Mouse (Mus musculus) heart, embryonic 12.5 days (tissue): Measurements from ENCODE around the gene Tubb4b. TPM values are rescaled to one million over a fixed set of nuclear protein-coding genes. Genes with fewer than 3 reads are reported as not detected.

Experiments used
- ATAC-seq: fragments of 200-750 bp; cut with Nextera tagmentation; 2 replicates; pipeline ENCODE4 v1.8.0; 2017; ENCODE audit warnings: moderate TSS enrichment, moderate library complexity; ENCODE audit not compliant: insufficient number of reproducible peaks, low FRiP score
- H3K27ac ChIP-seq: fragments of 300-500 bp; sonication (generic); 2 replicates; pipeline ENCODE4 v1.5.1; 2016; ENCODE audit warnings: mild to moderate bottlenecking, moderate library complexity; ENCODE audit not compliant: poor library complexity, severe bottlenecking
- H3K27me3 ChIP-seq: fragments of 300-500 bp; sonication (generic); replicated peaks from 2 replicates; pipeline ENCODE4 v1.6.1; 2016; ENCODE audit warnings: mild to moderate bottlenecking, moderate library complexity
- H3K36me3 ChIP-seq: fragments of 300-500 bp; sonication (generic); 2 replicates; pipeline ENCODE4 v1.6.1; 2016; ENCODE audit warnings: mild to moderate bottlenecking, moderate library complexity
- H3K4me1 ChIP-seq: fragments of 300-500 bp; sonication (generic); replicated peaks from 2 replicates; pipeline ENCODE4 v1.6.1; 2016; ENCODE audit warnings: mild to moderate bottlenecking
- H3K4me2 ChIP-seq: fragments of 300-500 bp; sonication (generic); 2 replicates; pipeline ENCODE4 v1.6.1; 2016; ENCODE audit warnings: mild to moderate bottlenecking, moderate library complexity
- H3K4me3 ChIP-seq: fragments of 300-500 bp; sonication (generic); 2 replicates; pipeline ENCODE4 v1.5.1; 2016; ENCODE audit warnings: mild to moderate bottlenecking
- H3K9ac ChIP-seq: fragments of 300-500 bp; sonication (generic); 2 replicates; pipeline ENCODE4 v1.6.1; 2016; ENCODE audit warnings: mild to moderate bottlenecking, moderate library complexity
- H3K9me3 ChIP-seq: fragments of 300-500 bp; sonication (generic); replicated peaks from 2 replicates; pipeline ENCODE4 v1.6.1; 2016; ENCODE audit warnings: mild to moderate bottlenecking, moderate library complexity
- WGBS: fragments of 180-500 bp; shearing (Covaris S2); methylation state at CpG from one replicate; pipeline ENCODE4 v1.1.7; 2016; 5-methylcytosine and 5-hydroxymethylcytosine counted together
- polyA plus RNA-seq: library from polyadenylated mRNA; unstranded; fragments of >200 nt; fragmentation: Nextera tagmentation; extraction: Ambion mirVana; gene quantifications from 2 replicates; pipeline ENCODE4 v1.2.1, GENCODE M21; 2016

The Tubb4b gene
- polyA plus RNA-seq, 1 experiment from 2014 or later: 392 TPM

GRCm38 (mm10) chr2:25197946-25198345, 26.6 kb downstream of the Tubb4b start:
- Histone ChIP-seq H3K36me3 (peaks cover 43% of the 10 kb centered on the region), H3K4me3 (no peak overlapping the region), H3K9ac (no peak overlapping the region), H3K27me3 (peaks cover 17% of the 10 kb centered on the region), H3K4me1 (peaks cover 42% of the 10 kb centered on the region), H3K27ac (peak overlapping the region; percentile 49; the same call in 1 of the 2 replicates), H3K4me2 (no peak overlapping the region), H3K9me3 (no peaks in the 10 kb centered on the region)
- no peak for ATAC-seq

- Histone ChIP-seq H3K36me3 (peaks cover 35% of the 10 kb centered on the region), H3K4me3 (no peak overlapping the region), H3K4me1 (peaks cover 42% of the 10 kb centered on the region), H3K27me3 (peaks cover 17% of the 10 kb centered on the region), H3K4me2 (peak overlapping the region; percentile 72), H3K9ac (no peak overlapping the region), H3K9me3 (no peaks in the 10 kb centered on the region), H3K27ac (peak overlapping the region; percentile 62)
- 28% methylated on average over 2 of the region's 2 CpGs for WGBS
- ATAC-seq: no peak
Measured at GRCm38 (mm10) chr2:25197191-25197590, 27.3 kb downstream of the Tubb4b start.

GRCm38 (mm10) chr2:25196172-25196954, 28.1 kb downstream of the Tubb4b start, which contains the start of gene Tor4a:
TSS of gene Tor4a (minus strand) at chr2:25196886.
- peak; percentile 74 for ATAC-seq
- Histone ChIP-seq H3K4me3 (peak within 1 kb of the TSS; percentile 40), H3K9me3 (no peaks in the 10 kb centered on the region), H3K27ac (peak within 1 kb of the TSS; percentile 62), H3K36me3 (peaks cover 28% of the 10 kb centered on the region), H3K4me2 (peak within 1 kb of the TSS; percentile 72), H3K4me1 (peaks cover 42% of the 10 kb centered on the region), H3K9ac (peak within 1 kb of the TSS; percentile 59), H3K27me3 (peaks cover 17% of the 10 kb centered on the region)
- 5% methylated on average over 8 of the region's 8 CpGs for WGBS

GRCm38 (mm10) chr2:25195211-25196156, 29.0 kb downstream of the Tubb4b start:
- H3K9me3 ChIP-seq: no peaks in the 10 kb centered on the region
- no peak for ATAC-seq
- H3K27ac ChIP-seq: peak overlapping the region; percentile 62; the same call in 1 of the 2 replicates
- H3K36me3 ChIP-seq: peaks cover 19% of the 10 kb centered on the region
- 14% methylated on average over 55 of the region's 55 CpGs for WGBS
- peak overlapping the region; percentile 40 for H3K4me3 ChIP-seq
- peak overlapping the region; percentile 72 for H3K4me2 ChIP-seq
- H3K27me3 ChIP-seq: peaks cover 17% of the 10 kb centered on the region
- H3K4me1 ChIP-seq: peaks cover 42% of the 10 kb centered on the region
- H3K9ac ChIP-seq: peak overlapping the region; percentile 59

- Histone ChIP-seq H3K9me3 (no peaks in the 10 kb centered on the region), H3K4me3 (peak overlapping the region; percentile 40), H3K4me1 (peaks cover 42% of the 10 kb centered on the region), H3K4me2 (peak overlapping the region; percentile 72), H3K36me3 (peaks cover 10% of the 10 kb centered on the region), H3K27me3 (peaks cover 17% of the 10 kb centered on the region), H3K27ac (no peak overlapping the region), H3K9ac (peak overlapping the region; percentile 59; the same call in 1 of the 2 replicates)
- no peak for ATAC-seq
- 75% methylated on average over 17 of the region's 17 CpGs for WGBS
Measured at GRCm38 (mm10) chr2:25194486-25195171, 29.9 kb downstream of the Tubb4b start.

GRCm38 (mm10) chr2:25194006-25194405, 30.5 kb downstream of the Tubb4b start:
- ATAC-seq: no peak
- H3K27ac ChIP-seq: 0 out of 2 replicates have a peak overlapping the region, but pooled peaks have one; percentile 14

GRCm38 (mm10) chr2:25193330-25193770, 31.2 kb downstream of the Tubb4b start:
- Histone ChIP-seq H3K27me3 (peaks cover 17% of the 10 kb centered on the region), H3K27ac (no peak overlapping the region), H3K9ac (no peak overlapping the region), H3K36me3 (peaks cover under 1% of the 10 kb centered on the region; the same call in 1 of the 2 replicates), H3K4me2 (peak overlapping the region; percentile 51), H3K4me3 (no peak overlapping the region), H3K9me3 (no peaks in the 10 kb centered on the region), H3K4me1 (peaks cover 40% of the 10 kb centered on the region)
- 2% methylated on average over 6 of the region's 6 CpGs for WGBS
- ATAC-seq: peak; percentile 61; the same call in 1 of the 2 replicates

More at GRCm38 (mm10) chr2:25194006-25194405, 30.5 kb downstream of the Tubb4b start:
- Histone ChIP-seq H3K36me3 (peaks cover 6% of the 10 kb centered on the region), H3K27me3 (peaks cover 17% of the 10 kb centered on the region), H3K4me1 (peaks cover 42% of the 10 kb centered on the region), H3K9ac (0 out of 2 replicates have a peak overlapping the region, but pooled peaks have one; percentile 18), H3K4me2 (peak overlapping the region; percentile 72; the same call in 1 of the 2 replicates), H3K9me3 (no peaks in the 10 kb centered on the region), H3K4me3 (no peak overlapping the region)
- 67% methylated on average over 5 of the region's 5 CpGs for WGBS

- H3K27me3 ChIP-seq: peaks cover 16% of the 10 kb centered on the region
- no peak overlapping the region for H3K9ac ChIP-seq
- no peak for ATAC-seq
- peaks cover 8% of the 10 kb centered on the region for H3K4me1 ChIP-seq
- no peak overlapping the region for H3K27ac ChIP-seq
- H3K4me3 ChIP-seq: no peak overlapping the region
- H3K9me3 ChIP-seq: no peaks in the 10 kb centered on the region
- WGBS: 78% methylated on average over 6 of the region's 6 CpGs
- H3K4me2 ChIP-seq: no peak overlapping the region
- H3K36me3 ChIP-seq: no peaks in the 10 kb centered on the region
Measured at GRCm38 (mm10) chr2:25187841-25188240, 36.7 kb downstream of the Tubb4b start.

- no peaks in the 10 kb centered on the region for H3K36me3 ChIP-seq
- H3K9ac ChIP-seq: 0 out of 2 replicates have a peak overlapping the region, but pooled peaks have one; percentile 66
- H3K4me1 ChIP-seq: peaks cover 15% of the 10 kb centered on the region
- no peak overlapping the region for H3K27ac ChIP-seq
- 30% methylated on average over 5 of the region's 5 CpGs for WGBS
- H3K27me3 ChIP-seq: peaks cover 16% of the 10 kb centered on the region
- ATAC-seq: no peak
- H3K9me3 ChIP-seq: no peaks in the 10 kb centered on the region
- peak overlapping the region; percentile 95 for H3K4me2 ChIP-seq
- peak overlapping the region; percentile 56 for H3K4me3 ChIP-seq
Measured at GRCm38 (mm10) chr2:25186575-25186930, 37.9 kb downstream of the Tubb4b start.
